Mouse (Mus musculus): ENCODE data around the gene 1300017J02Rik. TPM values are rescaled to one million over a fixed set of nuclear protein-coding genes. Genes with fewer than 3 reads are reported as not detected.
A peak's percentile ranks its signal among the peaks of the same experiment; 100 is the strongest.

1300017J02Rik gene
- total and polyA plus RNA-seq, 3 experiments = 0.16 TPM; not detected in 2

DNA sequence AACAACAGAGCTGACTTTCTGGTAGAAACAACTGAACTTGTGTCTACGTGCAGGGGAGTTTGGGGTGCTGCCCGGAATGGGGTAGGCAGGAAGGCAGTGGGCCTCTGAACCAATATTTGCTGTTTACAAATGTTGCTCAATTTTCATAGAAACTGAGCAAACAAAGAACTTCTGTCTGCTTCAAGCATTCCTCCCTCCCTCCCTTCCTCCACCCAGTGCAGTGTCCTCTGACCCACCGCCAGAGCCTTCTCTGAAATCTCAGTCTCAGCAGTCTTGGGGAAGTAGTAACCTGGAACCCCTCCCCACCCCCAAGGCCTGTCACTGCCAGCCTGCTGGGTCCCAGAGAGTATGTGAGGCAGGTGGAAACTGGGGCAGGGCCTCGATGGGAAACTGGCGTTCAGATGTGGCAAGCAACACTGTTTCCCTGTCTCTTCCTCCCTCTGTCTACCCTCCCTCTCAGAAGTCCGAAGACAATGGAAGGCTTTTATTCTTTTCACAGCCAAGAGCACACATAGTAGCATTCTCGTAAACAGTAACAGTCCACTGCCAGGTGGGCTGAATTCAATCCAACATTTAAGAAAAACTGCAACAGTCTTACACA, 70.2 kb downstream of the 1300017J02Rik start:
- peak in 1 of 2 experiments; percentile 20 for DNase-seq
- WGBS = 52% methylated on average over 7 of the region's 7 CpGs
- Histone ChIP-seq H3K79me2 (replicated peaks; ENCODE audit: control insufficient read depth, insufficient read depth, low read length) (no peaks in the 10 kb centered on the region), H3K36me3 (ENCODE audit: control insufficient read depth, insufficient read depth, low read length) (no peaks in the 10 kb centered on the region), H3K27me3 (ENCODE audit: control insufficient read depth, insufficient read depth, low read length) (no peaks in the 10 kb centered on the region), H3K27ac (no peak overlapping the region), H3K4me1 (ENCODE audit: control insufficient read depth, insufficient read depth, low read length) (0 out of 2 replicates have a peak, but pooled peaks cover 1% of the 10 kb centered on the region), H3K9ac (ENCODE audit: low read depth, low read length) (no peak overlapping the region), H3K4me3 (no peak overlapping the region)
- TF ChIP-seq EP300 (IDR thresholded peaks at IDR 0.05; ENCODE audit: insufficient read depth, low read depth, low read length) = no peak
- intact Hi-C loops (cut with DNase I) = no loop called here

DNA sequence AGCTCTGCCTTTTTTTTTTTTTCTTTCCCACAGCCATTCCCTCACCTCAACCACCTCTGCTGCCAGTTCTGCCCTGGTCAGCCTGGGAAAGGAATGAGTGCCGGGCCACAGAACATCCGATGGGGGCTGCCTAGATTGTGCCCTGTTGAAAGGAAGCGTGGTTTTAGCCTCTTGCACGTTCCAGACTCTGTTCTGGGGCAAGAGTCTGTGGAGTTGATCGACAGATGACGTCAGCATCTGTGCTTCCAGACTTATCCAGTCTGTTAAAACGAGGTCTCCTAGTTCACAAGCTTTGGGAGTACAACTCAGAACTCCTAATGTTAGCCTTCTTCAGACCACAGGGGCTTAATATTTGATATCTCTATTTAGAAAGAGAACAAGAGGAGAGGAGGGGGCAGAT, 70.8 kb downstream of the 1300017J02Rik start:
- WGBS = 61% methylated on average over 7 of the region's 7 CpGs
- no peaks in the 10 kb centered on the region for H3K79me2 ChIP-seq (replicated peaks; ENCODE audit: control insufficient read depth, insufficient read depth, low read length)
- 0 out of 2 replicates have a peak, but pooled peaks cover 1% of the 10 kb centered on the region for H3K4me1 ChIP-seq (ENCODE audit: control insufficient read depth, insufficient read depth, low read length)
- no peak for DNase-seq
- no peak overlapping the region for H3K9ac ChIP-seq (ENCODE audit: low read depth, low read length)
- no peak overlapping the region for H3K27ac ChIP-seq
- no peaks in the 10 kb centered on the region for H3K27me3 ChIP-seq (ENCODE audit: control insufficient read depth, insufficient read depth, low read length)
- H3K4me3 ChIP-seq = no peak overlapping the region
- intact Hi-C loops (cut with DNase I) = no loop called here
- no peak for TF ChIP-seq CTCF (IDR thresholded peaks at IDR 0.05)
- TF ChIP-seq EP300 (IDR thresholded peaks at IDR 0.05; ENCODE audit: insufficient read depth, low read depth, low read length) = no peak
- TF ChIP-seq POLR2A (IDR thresholded peaks at IDR 0.05; ENCODE audit: insufficient read depth, low read depth, low read length) = no peak
- H3K36me3 ChIP-seq (ENCODE audit: control insufficient read depth, insufficient read depth, low read length) = no peaks in the 10 kb centered on the region

DNA sequence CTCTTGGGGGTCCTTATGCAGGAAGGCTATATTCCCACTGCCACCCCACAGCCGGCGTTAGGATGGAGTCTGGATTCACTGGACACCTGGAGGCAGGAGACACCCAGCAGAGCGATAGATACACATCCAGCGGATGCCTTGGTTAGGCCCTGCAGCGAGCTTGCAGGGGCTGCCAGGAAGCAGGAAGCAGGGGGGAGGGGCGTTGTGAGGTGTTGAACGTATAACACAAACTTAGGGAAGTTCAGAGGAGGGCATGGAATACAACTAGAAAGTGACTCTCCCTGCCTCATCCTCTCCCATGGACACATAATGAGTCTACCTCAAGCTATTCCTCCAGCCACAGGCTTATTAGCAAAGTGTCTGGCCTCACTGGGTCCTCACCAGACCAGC, 71.9 kb downstream of the 1300017J02Rik start:
- TF ChIP-seq EP300 (IDR thresholded peaks at IDR 0.05; ENCODE audit: insufficient read depth, low read depth, low read length) = no peak
- no peak for TF ChIP-seq CTCF (IDR thresholded peaks at IDR 0.05)
- no peak for TF ChIP-seq POLR2A (IDR thresholded peaks at IDR 0.05; ENCODE audit: insufficient read depth, low read depth, low read length)
- no peaks in the 10 kb centered on the region for H3K27me3 ChIP-seq (ENCODE audit: control insufficient read depth, insufficient read depth, low read length)
- no peaks in the 10 kb centered on the region for H3K36me3 ChIP-seq (ENCODE audit: control insufficient read depth, insufficient read depth, low read length)
- no peak overlapping the region for H3K9ac ChIP-seq (ENCODE audit: low read depth, low read length)
- 44% methylated on average over 7 of the region's 7 CpGs for WGBS
- intact Hi-C loops (cut with DNase I) = no loop called here
- 0 out of 2 replicates have a peak, but pooled peaks cover 1% of the 10 kb centered on the region for H3K4me1 ChIP-seq (ENCODE audit: control insufficient read depth, insufficient read depth, low read length)
- DNase-seq = no peak
- H3K27ac ChIP-seq = no peak overlapping the region
- H3K79me2 ChIP-seq (replicated peaks; ENCODE audit: control insufficient read depth, insufficient read depth, low read length) = no peaks in the 10 kb centered on the region
- no peak overlapping the region for H3K4me3 ChIP-seq

DNA sequence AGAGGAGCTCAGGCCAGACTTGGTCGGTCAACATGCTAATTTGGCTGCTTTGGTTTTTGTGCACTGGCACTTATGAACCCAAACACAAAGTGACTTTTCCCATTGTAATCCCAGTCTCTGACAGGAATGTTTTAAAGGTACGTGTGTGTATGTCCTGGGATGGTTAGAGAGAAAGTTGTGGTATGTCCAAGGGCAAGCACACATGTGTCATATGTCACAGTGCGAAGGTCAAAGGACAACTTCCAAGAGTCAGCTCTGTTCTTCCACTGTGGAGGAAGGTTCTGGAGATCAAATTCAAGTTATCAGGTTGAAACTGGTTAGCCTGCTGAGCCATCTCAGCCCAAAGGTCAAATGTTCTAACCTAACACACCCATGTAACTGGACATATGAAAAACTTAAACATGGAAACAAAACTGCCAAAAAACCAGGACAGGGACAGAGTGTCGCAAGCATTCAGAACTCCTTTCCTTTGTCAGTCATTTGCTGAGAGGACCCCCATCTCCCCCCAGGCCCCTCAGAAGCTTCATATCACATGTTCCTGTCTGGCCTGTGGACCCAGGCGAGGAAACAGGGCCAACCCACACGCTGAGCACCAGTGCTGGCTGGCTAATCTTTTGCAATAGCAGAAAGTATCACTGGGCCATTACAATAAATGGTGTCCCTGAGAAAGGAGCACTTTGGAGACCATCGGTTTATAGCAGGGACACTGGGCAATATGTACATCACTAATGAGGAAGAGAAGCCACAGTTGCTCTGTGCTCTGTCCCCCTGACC, 72.5 kb downstream of the 1300017J02Rik start:
- Histone ChIP-seq H3K4me3 (no peak overlapping the region), H3K27ac (no peak overlapping the region), H3K79me2 (replicated peaks; ENCODE audit: control insufficient read depth, insufficient read depth, low read length) (no peaks in the 10 kb centered on the region), H3K9ac (ENCODE audit: low read depth, low read length) (no peak overlapping the region), H3K27me3 (ENCODE audit: control insufficient read depth, insufficient read depth, low read length) (no peaks in the 10 kb centered on the region), H3K4me1 (ENCODE audit: control insufficient read depth, insufficient read depth, low read length) (0 out of 2 replicates have a peak, but pooled peaks cover 1% of the 10 kb centered on the region), H3K36me3 (ENCODE audit: control insufficient read depth, insufficient read depth, low read length) (no peaks in the 10 kb centered on the region)
- 90% methylated on average over 7 of the region's 7 CpGs for WGBS
- no peak for DNase-seq
- intact Hi-C loops (cut with DNase I) = no loop called here
- TF ChIP-seq POLR2A (IDR thresholded peaks at IDR 0.05; ENCODE audit: insufficient read depth, low read depth, low read length) (no peak), EP300 (IDR thresholded peaks at IDR 0.05; ENCODE audit: insufficient read depth, low read depth, low read length) (no peak), CTCF (IDR thresholded peaks at IDR 0.05) (no peak)

DNA sequence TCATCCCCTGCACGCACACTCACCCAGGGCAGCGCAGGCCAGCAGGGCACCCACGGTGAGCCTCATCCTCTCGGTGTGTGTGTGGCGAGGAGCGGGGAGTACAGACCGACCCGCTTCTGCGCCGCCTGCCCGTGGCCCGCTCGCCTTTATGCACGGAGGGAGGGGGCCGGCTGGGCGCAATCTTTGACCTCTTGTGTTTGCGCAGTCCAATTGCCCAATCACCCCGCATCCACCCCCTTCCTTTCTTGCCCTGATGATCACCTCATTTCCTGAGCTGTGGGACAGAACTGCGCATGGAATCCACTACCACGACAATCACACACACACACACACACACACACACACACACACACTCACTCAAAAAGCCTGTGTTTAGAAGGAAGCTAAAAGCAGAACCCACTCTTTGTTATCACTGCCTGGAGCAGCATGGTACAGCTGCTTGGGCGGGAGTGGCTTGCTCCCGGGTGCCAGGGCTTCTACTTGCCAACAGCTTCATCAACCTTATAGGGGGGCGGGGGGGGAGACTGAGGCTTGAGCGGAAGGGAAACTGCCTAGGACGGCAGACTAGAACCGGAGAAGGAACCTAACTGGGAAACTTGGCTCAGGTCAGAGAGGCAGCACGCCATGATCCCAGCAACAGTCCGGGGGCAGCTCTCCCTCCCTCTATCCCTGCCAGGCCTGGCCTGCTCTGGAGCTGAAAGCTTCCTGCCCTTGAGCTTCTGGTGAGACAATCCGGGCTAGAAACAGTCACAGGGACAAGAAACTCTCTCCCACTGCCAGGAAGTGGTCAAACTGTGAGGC, 74.5 kb downstream of the 1300017J02Rik start, which contains the start of the genes Gm20425 and Trf:
Gm20425 (minus strand) TSS at position 157 of the 801 bp plus-strand sequence.
Trf (minus strand) TSS at position 294 of the 801 bp plus-strand sequence.
- Histone ChIP-seq H3K27ac (no peak within 1 kb of the TSS; the same call in 1 of the 2 replicates), H3K4me3 (peak within 1 kb of the TSS; percentile 7; the same call in 1 of the 2 replicates), H3K79me2 (replicated peaks; ENCODE audit: control insufficient read depth, insufficient read depth, low read length) (no peaks in the 10 kb centered on the region), H3K4me1 (ENCODE audit: control insufficient read depth, insufficient read depth, low read length) (0 out of 2 replicates have a peak, but pooled peaks cover 1% of the 10 kb centered on the region), H3K36me3 (ENCODE audit: control insufficient read depth, insufficient read depth, low read length) (no peaks in the 10 kb centered on the region), H3K9ac (ENCODE audit: low read depth, low read length) (peak within 1 kb of the TSS; percentile 53), H3K27me3 (ENCODE audit: control insufficient read depth, insufficient read depth, low read length) (no peaks in the 10 kb centered on the region)
- intact Hi-C loops (cut with DNase I) = no loop called here
- 26% methylated on average over 29 of the region's 29 CpGs for WGBS
- no peak for TF ChIP-seq EP300 (IDR thresholded peaks at IDR 0.05; ENCODE audit: insufficient read depth, low read depth, low read length)
- TF ChIP-seq POLR2A (IDR thresholded peaks at IDR 0.05; ENCODE audit: insufficient read depth, low read depth, low read length) = no peak
- no peak for TF ChIP-seq CTCF (IDR thresholded peaks at IDR 0.05)
- peak; percentile 67 to 80 for DNase-seq
